Mouse (Mus musculus) liver (tissue): ENCODE results near the gene Scap.
"Not testable (repeated sequence)": the region's sequence is repeated elsewhere in the genome, so short reads cannot be mapped to it uniquely, and the experiment has no call there.

ENCODE experiments used
- DNase-seq: peaks from one replicate; pipeline ENCODE4 v3.0.0-alpha.2; 2020; ENCODE audit warnings: mixed read lengths

Scap gene

DNA sequence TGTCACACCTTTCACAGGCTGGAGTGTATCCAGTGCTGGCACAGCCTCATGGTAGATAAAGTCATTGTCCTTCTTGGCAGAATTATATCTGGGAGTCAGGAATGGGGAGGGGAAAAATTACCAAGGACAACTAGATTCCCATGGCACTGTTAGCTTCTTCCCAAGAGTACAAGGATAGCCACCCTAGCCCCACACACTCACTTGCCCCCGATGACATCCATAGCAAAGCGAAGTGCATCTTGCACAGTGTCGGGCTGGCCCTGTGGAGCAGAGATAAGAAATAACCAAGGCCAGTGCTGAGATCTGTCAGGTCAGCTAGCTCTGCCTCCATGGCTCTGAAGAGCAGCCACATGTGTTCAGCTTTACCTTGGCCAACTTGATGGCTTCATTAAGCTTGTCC, 57.8 kb downstream of the Scap start:
- no peak for DNase-seq

DNA sequence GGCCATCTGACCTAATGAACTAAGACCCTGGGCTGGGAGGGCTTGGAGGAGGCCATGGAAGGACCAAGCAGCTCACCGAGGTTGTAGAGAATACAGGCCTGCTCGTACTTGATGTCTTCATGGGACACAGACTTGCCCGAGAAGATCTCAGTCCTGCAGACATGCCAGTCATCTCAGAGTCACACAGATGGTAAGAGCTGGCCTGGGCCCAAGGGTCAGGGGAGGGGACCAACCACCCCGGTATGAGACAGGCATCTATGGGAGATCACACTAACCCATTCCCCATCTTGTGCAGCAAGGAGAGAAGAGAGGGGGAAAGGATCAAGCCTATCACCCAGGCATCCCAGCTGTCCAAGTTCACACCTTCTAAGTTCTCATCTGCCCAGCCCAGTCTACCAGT, 60.2 kb downstream of the Scap start:
- DNase-seq, result no peak

DNA sequence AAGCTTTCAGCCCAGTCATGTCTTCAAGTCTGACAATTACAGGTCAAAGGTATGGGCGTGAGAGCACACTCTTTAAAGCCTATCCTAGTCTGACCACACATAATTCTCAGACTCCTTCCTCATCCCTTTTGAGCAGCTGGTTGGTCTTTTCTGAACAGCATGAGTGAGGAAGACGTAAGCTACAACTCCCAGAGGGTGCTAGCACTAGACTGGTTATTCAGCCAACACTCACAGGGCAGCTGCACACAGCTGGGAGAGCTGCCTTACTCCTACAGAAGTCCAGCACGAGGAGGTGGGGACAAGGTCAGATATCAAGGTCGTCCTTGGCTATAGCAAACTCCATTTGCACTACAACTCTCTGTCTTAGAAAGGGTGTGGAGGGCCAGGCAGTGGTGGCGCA, 67.6 kb downstream of the Scap start:
- no peak for DNase-seq

DNA sequence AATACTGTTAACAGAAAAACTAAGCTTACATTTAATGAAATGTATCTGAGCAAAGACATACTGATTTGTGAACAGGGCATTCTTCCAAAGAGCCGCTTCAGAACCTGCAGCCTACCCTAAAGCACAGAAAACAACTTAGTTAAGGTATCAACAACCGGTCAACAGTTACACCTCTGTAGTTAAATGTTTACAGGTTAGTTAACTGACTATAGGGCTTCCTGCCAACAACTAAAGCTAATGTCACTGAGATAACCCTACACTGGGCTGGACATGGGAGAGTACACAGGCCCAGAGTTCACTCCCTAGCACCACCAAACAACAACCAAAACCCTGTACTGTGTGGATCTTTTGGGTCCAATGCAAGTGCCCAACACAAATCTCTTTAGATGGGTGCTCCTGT, 69.6 kb downstream of the Scap start:
- DNase-seq, result no peak

DNA sequence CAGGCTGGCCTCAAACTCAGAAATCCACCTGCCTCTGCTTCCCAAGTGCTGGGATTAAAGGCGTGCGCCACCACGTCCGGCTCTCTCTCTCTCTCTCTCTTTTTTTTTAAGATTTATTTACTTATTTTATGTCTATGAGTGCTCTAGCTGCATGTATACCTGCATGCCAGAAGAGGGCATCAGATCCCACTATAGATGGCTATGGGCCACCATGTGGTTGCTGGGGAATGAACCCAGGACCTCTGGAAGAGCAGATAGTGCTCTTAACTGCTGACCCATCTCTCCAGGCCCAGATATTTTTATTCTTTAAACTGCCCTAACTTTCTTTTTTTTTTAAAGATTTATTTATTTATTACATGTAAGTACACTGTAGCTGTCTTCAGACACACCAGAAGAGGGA, 70.2 kb downstream of the Scap start:
- not testable (repeated sequence) for DNase-seq

DNA sequence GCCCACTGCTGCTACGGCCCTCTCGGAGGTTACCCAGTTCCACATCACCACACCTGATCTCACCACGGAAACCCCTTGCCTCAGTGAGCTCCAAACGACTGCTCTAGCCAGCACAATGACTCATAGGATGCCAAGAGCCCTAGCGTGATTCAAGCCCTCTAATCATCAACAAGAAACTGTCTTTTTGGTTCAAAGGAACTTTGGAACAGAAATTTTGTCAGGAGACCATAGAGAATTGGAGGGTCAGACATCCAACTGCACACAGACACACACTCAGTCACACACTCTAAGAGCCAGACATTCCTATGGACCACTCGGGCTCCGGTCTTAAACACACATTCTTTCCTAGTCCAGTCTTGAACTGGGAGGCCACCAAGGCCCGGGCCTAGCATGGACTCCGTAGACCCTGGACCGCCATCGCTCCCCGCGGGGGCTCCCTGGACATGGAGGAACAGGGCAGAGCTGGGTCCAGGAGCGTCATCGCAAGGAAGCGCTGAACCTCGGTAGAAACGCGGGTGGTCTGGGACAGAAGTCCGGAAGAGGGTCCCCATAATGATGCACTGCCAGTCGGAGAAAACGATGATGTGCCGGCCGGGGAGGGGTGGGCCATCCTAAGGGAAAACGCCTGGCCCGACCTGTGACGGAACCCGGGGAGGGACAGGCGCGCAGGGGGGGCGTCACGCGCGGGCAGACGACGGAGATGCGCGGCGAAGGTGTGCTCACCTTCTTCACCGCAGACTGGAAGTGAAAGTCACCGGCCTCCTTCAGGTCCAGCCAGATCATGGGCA, 74.4 kb downstream of the Scap start:
- DNase-seq, result no peak

DNA sequence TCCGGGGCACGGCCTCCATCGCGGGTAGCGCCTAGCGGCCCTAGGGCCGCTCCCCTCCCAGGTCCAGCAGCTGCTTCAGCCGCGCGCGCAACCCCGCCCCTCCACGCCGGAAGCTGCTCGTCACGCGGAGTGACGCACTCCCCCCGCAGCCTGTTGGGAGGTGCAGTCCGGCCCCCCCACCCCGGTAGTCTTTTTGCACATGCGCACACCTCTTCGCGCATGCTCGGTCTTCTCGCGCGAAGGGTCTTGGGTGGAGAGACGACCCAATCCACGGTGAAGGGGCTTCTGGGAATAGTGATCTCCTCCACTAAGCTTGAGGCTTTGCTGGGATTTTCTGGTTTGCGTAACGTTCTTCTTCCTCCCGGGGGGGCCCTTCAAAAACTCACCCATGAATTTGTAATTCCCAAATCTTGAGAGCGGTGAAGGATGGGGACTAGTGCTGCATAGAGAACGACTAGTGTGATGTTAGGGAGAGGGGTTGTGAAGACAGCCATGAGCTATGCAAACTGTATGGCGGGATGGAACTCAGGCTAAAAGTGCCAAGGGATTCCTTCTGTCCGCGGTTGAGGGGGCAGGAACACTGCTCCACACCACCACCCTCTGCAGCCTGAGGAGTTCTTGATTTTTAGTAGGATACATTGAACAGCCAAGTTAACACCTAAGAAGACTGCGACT, 75.1 kb downstream of the Scap start, which contains the start of gene Ptpn23:
Gene Ptpn23 (minus strand): TSS at position 115 of the 675 bp plus-strand sequence.
- DNase-seq, result peak; percentile 97

DNA sequence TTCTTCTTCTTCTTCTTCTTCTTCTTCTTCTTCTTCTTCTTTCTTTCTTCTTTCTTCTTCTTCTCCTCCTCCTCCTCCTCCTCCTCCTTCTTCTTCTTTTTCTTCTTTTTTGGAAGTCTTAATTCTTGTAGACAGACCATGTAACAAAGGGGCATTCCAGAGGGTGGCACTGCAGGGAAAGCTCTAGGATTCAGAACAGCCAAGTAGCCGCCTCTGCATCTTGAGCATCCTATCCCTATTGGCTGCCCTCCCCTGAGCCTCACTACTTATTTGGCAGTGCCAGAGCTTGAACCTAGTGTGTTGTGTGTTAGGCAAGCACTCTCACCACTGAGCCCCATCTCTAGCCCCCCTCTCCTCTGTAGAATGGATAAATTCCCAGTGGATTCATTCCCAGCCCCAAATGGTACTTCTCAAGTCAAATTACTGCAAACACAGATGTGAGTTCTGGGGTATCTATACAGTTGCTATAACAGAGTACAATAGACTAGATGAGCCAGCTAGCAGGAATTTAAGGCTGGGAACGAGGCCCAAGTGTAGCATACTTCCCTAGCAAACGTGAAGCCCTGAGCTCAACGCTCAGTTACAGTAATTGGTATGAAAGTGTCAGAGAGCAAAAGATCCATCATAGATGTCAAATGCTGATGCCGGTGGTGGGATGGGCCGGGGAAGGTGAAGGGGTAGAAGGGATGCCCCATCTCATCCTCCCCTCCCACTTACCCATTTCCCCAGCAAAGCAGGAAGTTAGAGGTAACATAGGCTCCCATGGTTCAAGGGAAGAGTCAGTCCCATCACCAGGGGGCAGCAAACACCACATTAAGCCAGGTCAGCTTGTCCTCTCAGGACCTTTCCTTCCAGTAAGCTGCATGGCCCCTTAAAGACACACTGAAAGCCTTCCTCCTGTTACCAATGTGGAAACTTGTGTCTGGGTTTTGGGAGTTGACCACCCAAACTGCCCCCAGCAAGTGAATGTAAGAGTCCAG, 78.1 kb downstream of the Scap start:
- peak; percentile 82 for DNase-seq

DNA sequence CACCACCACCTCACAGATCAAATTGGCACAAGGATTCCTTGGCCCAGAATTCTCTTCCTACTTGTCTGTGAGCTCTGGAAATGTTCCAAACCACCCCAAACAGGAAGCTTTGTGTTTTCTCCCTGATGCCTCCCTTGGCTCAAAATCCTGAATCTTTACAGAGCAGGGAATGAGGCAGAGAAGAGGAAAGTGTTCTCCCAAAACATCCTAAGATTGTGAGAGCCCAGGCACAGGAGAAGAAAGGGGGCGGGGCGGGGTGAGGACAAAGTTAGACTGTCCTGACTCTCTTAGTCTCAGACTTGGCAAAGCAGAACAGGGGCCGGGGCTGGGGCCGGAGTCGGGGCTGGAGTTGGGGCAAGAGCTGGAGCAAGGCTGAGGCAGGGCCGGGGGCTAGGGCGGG, 79.8 kb downstream of the Scap start:
- DNase-seq, result no peak

DNA sequence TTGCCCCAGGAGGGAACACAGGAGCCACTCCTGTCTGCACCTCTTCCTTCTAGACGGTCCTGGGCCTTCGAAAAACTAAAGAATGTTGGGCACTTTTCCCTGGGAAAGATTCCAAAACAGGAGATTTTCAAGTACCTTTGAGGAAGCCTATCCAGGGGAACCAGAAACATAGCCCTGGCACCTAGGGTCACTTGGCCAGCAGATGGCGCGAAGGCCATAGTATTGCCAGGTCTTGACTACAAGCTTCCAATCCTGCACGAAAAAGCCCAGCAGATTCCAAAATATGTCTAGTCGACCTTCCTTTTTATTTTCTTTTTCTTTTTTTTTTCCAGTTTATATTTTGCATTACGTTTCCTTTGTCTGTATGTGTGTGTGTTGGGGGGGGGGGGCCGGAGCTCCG, 80.7 kb downstream of the Scap start:
- peak; percentile 39 for DNase-seq

DNA sequence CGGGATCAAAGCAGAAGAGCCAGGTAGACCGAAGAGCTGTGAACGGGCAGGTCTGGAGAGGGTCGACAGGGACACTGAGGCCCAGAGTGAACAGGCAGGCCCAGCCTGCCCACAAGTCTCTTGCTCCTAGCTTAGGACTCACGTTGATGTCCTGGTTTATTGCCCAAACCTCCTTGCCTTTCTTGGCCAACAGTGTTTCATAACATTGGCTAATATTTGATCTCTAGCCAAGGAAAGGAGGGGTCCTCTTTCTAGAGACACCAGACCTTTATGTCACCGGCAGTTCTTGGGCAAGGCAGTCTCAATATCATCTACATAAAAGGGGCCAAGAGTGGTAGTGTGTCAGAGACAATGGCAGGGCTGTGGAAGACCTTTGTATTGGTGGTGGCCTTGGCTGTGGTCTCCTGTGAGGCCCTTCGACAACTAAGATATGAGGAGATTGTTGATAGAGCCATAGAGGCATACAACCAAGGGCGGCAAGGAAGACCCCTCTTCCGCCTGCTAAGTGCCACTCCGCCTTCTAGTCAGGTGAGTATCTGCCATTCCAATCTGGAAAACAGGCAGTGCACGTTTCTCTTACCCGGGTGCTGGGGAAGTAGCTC, 86.5 kb downstream of the Scap start, which contains the start of gene Ngp:
Gene Ngp (plus strand): TSS at position 237 of the 602 bp plus-strand sequence.
- no peak for DNase-seq

DNA sequence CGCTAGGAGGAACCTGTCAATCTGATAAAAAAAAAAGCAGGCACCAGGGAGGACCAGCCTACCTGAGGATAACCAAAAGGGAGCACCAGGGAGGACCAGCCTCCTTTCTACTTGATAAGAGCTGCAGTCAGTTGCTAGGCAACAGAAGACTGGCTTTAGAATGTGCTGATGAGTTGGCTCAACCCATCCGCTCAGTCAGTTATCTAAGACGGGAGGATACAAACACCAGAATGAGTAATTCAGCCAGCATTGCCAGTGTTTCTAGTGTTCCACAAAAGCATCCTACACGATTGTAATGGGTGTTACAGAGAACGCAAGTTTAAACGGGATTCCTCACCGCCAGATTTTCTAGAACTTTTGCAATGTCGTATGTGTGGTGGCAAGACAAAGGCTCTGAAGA, 98.2 kb downstream of the Scap start:
- no peak for DNase-seq

DNA sequence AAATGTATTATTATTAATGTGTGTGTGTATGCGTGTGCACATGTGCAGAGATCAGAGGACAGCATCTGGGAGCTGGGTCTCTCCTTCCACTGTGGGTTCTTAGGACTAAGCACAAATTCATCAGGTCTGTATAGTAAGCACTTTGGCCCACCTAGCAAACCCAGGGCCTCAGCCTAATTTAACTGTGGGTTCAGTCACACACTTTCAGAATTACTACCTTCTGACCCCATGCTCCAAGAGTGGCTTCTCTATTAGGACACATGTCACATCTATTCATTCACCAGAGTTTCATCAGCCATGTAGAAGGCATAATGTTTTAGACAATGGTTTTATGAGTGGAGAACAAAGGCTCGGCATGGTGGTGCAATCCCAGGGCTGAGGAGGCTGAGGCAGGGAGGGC, 100.0 kb downstream of the Scap start:
- no peak for DNase-seq
